Mouse (Mus musculus): ENCODE results near the gene Shank3. TPM values are rescaled to one million over a fixed set of nuclear protein-coding genes. Genes with fewer than 3 reads are reported as not detected.
A peak's percentile ranks its signal among the peaks of the same experiment; 100 is the strongest.

Gene Shank3
- total RNA-seq, 1 experiment from 2014 or later: not detected

DNA sequence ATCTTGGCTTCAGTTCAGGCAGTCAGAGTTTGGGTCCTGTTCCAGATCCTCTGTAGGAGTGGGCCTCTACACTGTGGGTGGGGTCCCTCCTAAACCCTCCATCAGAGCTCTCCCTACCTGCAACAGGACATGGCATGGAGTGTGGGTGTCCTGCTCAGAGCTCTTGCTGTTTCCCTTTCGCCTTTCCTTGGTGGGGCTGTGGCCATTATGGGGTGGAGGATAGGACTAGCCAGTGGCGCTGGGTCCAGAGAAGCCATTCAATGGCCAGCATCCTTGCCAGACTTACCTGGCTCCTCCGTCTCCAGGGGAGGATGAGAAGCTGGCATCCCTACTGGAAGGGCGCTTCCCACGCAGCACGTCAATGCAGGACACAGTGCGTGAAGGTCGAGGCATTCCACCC is 47.9 kb downstream of the Shank3 start:
- ATAC-seq (ENCODE audit: extremely low read depth, insufficient number of reproducible peaks, low FRiP score, poor library complexity, severe bottlenecking): no peak

GRCm38 (mm10) chr15:89547824-89548601 is 48.6 kb downstream of the Shank3 start:
- no peak for ATAC-seq (ENCODE audit: extremely low read depth, insufficient number of reproducible peaks, low FRiP score, poor library complexity, severe bottlenecking)

GRCm38 (mm10) chr15:89548837-89549236 is 49.4 kb downstream of the Shank3 start:
- ATAC-seq (ENCODE audit: extremely low read depth, insufficient number of reproducible peaks, low FRiP score, poor library complexity, severe bottlenecking): no peak

DNA sequence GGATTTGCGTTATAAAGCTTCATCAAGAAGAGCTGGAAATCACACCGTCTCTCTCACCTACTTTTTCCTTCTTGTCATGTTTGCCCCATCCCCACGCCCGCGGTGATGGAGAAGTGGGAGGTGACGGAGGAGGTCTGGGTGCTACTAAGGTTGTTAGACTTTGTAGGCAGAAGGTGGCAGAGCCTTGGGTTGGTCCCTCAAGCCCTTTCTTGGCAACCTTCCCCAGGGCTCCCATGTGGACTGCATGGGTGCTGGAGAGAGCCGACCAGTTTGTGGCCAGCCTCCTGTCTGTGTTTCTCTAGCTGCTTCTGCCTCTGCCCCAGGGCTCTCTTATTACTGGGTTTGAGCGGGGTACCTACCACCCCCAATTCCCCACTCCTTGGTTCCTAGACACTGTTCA is 51.1 kb downstream of the Shank3 start:
- no peak for ATAC-seq (ENCODE audit: extremely low read depth, insufficient number of reproducible peaks, low FRiP score, poor library complexity, severe bottlenecking)

GRCm38 (mm10) chr15:89551733-89552132 is 52.3 kb downstream of the Shank3 start:
- no peak for ATAC-seq (ENCODE audit: extremely low read depth, insufficient number of reproducible peaks, low FRiP score, poor library complexity, severe bottlenecking)

DNA sequence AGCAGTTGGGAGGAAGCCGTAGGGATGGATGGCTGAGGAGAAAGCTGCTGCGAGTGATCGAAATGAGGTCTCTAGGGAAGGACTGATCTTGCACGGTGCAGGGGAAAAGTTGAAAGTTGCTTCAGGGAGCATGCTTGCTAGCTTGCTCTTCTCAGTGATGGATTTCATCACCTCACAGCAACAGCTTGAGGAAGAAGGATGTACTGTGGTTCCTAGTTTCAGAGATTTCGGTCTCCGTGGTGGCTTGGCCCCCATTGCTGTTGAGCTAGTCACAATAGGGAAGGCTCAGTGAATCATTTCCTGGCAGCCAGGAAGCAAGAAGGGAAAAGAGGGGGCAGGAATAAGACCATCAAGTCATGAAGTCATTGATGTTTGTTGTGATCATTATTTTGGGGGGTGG is 56.2 kb downstream of the Shank3 start:
- ATAC-seq (ENCODE audit: extremely low read depth, insufficient number of reproducible peaks, low FRiP score, poor library complexity, severe bottlenecking): no peak

DNA sequence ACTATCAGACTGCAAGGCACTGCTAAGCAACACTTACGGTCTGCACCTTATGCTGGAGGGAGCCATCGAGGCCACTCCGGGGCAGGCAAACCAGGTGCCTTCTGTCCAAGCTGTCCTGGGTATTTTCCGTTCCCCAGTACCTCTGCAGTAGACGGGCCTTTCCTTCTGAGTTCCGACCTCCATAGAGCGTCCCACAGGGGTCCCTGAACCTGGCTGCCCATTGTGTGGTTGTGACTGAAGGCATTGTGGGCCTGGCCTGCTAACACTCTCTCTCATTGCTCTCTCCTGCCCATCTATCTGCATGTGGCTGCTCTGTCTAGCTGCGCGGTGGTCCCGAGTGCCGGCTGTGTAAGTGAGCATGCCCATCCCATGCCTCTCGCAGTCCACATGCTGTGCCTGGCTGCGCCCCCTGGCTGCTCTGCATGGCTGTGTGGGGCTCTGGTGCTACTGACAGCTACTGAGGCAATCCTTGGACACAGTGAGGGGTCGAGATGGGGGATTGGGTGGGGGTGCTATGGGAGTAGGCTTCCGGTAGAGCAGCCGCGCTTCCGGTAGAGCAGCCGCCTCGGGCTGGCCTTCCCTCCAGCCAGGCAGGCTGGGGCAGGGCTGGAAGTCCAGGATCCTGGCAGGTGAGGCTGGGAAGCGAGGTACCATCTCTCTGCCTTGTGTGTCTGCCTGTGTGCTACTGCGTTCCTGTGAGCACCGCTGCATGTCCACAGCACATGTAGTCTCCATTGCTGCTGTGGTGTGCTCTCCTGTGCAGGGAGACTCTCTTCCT is 57.2 kb downstream of the Shank3 start:
- ATAC-seq (ENCODE audit: extremely low read depth, insufficient number of reproducible peaks, low FRiP score, poor library complexity, severe bottlenecking): no peak

GRCm38 (mm10) chr15:89557179-89557995 is 58.0 kb downstream of the Shank3 start:
- no peak for ATAC-seq (ENCODE audit: extremely low read depth, insufficient number of reproducible peaks, low FRiP score, poor library complexity, severe bottlenecking)

GRCm38 (mm10) chr15:89557996-89558390 is 58.6 kb downstream of the Shank3 start:
- no peak for ATAC-seq (ENCODE audit: extremely low read depth, insufficient number of reproducible peaks, low FRiP score, poor library complexity, severe bottlenecking)

DNA sequence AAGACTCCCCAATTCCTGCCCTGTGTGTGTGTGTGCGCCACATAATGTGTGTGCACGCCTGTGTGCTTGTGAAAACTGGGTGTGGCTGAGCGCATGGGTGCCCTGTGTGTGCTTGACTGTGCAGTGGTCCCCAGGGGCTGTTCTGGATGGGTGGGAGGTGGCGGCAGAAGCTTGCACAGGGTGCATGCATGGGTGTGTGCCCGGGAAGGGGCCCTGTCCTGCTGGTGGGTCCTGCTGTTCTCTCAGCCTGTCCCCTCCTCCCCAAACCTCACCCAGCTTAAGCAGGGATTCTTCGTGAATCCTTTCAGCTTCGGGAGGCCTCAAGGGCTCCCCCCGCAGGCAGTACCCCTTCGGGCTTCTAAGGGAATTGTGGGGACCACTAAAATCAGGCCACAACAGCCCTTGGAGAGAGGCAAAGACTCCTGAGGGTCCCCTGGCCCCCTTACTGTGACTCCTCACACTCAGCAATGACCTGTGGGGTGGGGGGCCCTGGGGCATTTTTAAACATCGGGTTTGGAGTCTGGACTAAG is 59.8 kb downstream of the Shank3 start:
- ATAC-seq (ENCODE audit: extremely low read depth, insufficient number of reproducible peaks, low FRiP score, poor library complexity, severe bottlenecking): no peak

DNA sequence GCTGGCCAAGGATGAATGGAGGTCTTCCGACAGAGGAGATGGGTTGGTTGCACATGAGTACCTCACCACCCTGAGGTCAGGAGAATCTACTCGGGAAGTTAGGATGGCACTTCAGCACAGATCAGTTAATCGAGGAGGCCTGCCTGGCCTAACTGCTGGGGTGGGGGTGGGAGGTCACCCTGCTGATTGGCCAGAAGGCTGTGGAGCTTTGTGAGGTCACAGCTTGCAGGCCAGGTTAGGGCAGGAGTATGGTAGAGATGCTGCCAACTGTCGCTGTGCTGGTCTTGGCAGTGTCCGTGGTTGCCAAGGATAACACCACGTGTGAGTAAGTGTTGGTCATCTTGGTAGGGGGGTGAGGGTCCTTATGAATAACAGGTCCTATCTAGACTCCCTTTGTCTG is 68.7 kb downstream of the Shank3 start, which contains the start of gene Acr:
Gene Acr (plus strand): TSS at position 213 of the 400 bp plus-strand sequence.
- no peak for ATAC-seq (ENCODE audit: extremely low read depth, insufficient number of reproducible peaks, low FRiP score, poor library complexity, severe bottlenecking)

DNA sequence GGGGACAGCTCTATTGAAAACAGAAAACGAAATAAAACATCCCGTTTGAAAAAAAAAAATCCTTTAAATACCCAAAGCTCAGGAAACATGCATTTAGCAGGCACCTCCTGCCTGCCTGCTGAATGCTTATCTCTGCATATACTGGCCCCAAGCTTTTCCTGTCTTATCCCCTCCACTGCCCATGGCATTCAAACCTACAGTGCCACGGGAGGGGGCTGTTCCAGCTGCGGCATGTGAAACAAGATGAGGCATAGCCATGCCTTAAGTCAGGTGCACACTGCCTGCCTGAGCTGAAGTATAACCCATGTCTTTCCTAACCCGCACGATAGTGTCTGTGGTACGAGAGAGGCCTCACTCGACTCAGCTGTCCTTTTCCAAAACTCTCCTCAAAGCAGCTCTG is 72.7 kb downstream of the Shank3 start:
- no peak for ATAC-seq (ENCODE audit: extremely low read depth, insufficient number of reproducible peaks, low FRiP score, poor library complexity, severe bottlenecking)

DNA sequence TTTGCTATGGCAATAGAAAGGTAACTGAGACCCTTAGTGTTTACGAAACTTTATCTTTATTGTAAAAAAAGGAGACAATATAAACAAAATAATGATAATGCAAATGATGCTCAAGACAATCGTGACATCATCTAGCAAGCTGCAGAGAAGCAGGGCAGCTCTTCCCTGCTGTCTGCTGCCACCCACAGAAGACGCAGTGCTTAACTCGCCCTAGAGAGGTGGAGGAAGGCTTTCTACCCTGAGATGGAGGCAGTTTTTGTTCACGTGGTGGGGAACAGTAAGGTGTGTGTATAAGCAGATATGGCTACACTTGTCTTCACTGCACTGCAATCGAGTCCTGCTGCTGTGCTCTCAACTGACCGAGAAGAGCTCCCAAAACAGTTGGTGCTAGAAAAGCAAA is 83.1 kb downstream of the Shank3 start:
- no peak for ATAC-seq (ENCODE audit: extremely low read depth, insufficient number of reproducible peaks, low FRiP score, poor library complexity, severe bottlenecking)

DNA sequence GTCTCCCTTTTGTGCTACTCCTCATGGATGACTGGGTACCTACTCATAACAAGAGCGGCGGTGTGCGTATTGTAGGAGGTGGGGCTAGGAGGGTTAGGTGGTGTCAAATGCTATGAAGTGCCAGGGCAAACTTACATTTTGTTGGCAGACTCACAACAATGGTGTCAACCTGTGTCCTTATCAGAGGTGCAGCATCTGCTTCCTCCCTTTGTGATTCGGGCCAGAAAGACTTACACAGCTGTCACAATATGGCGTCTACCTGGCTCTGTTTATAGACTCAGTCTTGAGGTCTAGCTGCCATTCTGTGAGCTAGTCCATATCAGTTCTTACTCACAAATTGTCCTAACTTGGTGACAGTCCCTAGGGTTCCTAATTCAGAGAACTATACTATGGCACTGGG is 85.7 kb downstream of the Shank3 start:
- no peak for ATAC-seq (ENCODE audit: extremely low read depth, insufficient number of reproducible peaks, low FRiP score, poor library complexity, severe bottlenecking)

- no peak for ATAC-seq (ENCODE audit: extremely low read depth, insufficient number of reproducible peaks, low FRiP score, poor library complexity, severe bottlenecking)
These were observed 86.2 kb downstream of the Shank3 start for GRCm38 (mm10) chr15:89585631-89586030.

- no peak for ATAC-seq (ENCODE audit: extremely low read depth, insufficient number of reproducible peaks, low FRiP score, poor library complexity, severe bottlenecking)
These were observed 89.7 kb downstream of the Shank3 start for GRCm38 (mm10) chr15:89589146-89589545.

DNA sequence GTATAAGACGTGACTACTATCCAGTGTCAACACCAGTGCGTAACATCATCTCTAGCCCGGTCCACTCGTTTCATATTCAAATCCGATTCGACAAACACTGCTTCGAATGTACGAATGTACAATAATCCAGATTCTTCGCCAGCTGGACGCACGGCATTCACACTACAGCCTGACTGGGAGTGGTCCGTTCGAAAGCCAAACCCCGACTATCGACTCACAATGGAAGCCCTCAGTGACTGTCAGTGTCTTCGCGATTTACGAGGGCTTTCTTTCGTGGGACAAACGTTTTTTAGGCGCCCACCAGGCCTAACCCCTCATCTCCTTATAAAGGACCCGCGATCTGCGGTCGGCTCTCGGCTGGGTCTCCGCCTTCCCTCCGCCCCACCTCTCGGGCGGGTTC is 91.9 kb downstream of the Shank3 start:
- no peak for ATAC-seq (ENCODE audit: extremely low read depth, insufficient number of reproducible peaks, low FRiP score, poor library complexity, severe bottlenecking)

DNA sequence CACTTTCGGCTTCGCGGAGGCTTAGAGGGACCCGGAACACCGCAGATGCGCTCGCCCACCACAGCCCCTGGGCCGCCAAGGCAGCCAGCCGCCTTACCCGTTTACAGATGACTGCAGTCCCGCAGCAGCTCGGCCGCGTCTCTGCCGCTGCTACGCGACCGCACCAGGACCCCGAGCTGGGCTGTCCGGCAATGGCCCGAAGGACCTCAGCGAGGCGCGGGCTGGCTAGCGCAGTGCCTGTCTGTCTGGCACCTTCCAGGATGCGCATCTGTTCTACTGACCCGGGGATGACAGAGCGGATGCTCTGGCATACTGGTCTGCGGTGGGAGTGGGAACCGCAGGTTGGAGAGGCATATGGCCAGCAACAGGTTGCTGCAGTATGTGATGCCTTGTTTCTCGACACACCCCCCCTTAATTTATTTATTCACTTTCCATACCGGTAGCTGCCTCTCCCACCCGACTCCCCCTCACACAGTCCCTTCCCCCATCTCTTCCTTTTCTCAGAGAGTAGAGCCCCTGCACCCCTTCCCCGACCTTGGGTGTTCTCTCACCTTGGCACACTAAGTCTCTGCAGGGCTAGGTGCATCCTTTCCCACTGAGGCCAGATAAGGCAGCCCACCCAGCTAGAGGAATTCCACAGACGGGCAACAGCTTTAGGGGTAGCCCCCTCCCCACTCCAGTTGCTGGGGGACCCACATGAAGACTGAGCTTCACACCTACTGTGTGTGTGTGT is 92.5 kb downstream of the Shank3 start, which contains the start of gene Rabl2:
Gene Rabl2 (minus strand): TSS at position 201 of the 733 bp plus-strand sequence.
- peak; percentile 58 for ATAC-seq (ENCODE audit: extremely low read depth, insufficient number of reproducible peaks, low FRiP score, poor library complexity, severe bottlenecking)
